In the genomic region with DNA sequence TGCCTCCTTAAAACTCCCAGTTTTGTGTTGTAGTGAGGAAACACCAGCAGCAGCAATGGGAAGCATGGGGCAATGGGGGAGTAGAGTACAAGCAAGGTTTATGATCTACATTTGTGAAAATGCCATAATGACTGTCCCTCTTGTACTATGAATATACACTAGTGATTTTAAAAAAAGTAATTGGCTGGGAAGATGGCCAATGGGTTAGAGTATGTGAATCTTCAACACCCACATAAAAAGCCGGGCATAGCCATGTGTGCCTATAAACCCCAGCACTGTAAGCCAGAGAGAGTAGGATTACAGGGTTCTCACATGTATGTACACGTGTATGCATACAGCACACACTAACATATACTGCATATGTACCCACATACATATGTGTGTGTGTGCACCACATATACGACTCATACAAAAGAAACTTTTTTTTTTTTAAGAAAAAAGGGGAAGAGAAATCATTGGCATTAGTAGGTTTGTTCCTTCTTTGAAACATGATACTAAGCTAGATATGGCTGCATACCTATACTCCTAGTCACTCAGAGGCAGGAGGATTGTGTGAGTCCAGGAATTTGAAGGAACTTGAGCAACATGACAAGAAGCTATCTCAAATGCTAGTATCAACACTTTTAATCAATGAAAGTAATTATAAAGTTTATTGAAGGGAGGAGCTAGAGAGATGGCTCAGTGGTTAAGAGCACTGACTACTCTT, we compare ENCODE assay signal across 34 mouse cellular contexts. TPM values are rescaled to one million over a fixed set of nuclear protein-coding genes. Genes with fewer than 3 reads are reported as not detected.
A peak's percentile ranks its signal among the peaks of the same experiment; 100 is the strongest.
DNase-seq lines count a peak whose midpoint lies in the region; ATAC-seq and TF ChIP-seq lines count a peak whose summit lies in the region.
"Had no signal": no experiment of that assay in that cellular context is flagged by ENCODE, and none has a peak within 500 bp of the region (broad histone marks: within the 10 kb centered on the region; RNA-seq: fewer than 3 reads in every experiment).

No protein-coding gene starts in this region.

- no peak overlapping the region for H3K27ac ChIP-seq in midbrain, embryonic 16.5 days (ENCODE audit: low read length)
- H3K27ac ChIP-seq: embryonic facial prominence, embryonic 10.5 days; embryonic facial prominence, embryonic 13.5 days; forebrain, embryonic 12.5 days; forebrain, embryonic 15.5 days; heart, adult 2 months; heart, embryonic 10.5 days; heart, embryonic 13.5 days; hindbrain, embryonic 12.5 days; hindbrain, embryonic 15.5 days had no signal

- H3K79me2 ChIP-seq in C2C12 (ENCODE audit: control insufficient read depth, insufficient read depth): no peaks in the 10 kb centered on the region
- H3K79me2 ChIP-seq in myocyte (ENCODE audit: control insufficient read depth, insufficient read depth): no peaks in the 10 kb centered on the region

- H3ac ChIP-seq in C2C12 (ENCODE audit: control insufficient read depth, insufficient read length, low read depth) (no peak overlapping the region), myocyte (ENCODE audit: control insufficient read depth, insufficient read length) (no peak overlapping the region)

- TF ChIP-seq CTCF in C2C12 (IDR thresholded peaks at IDR 0.05; ENCODE audit: control insufficient read depth, insufficient read depth, insufficient read length): no peak

- DNase-seq in 3T3-L1 (ENCODE audit: low read depth, low spot score): peak; percentile 73
- peak; percentile 37 for DNase-seq in NIH3T3 (ENCODE audit: low read depth)
- no peak for DNase-seq in ovary, adult 18-20 months (ENCODE audit: low spot score)
- no peak for DNase-seq in thymus, postnatal 4 days
- DNase-seq: adrenal gland, postnatal 10 days; adrenal gland, postnatal 36 days; cerebellum, adult 11 months; cerebellum, adult 2 months; cerebellum, postnatal 10 days; cerebellum, postnatal 36 days; embryo, embryonic 11 days; gastrocnemius, postnatal 25 days; heart, adult 2 months; heart, postnatal 14 days; heart, postnatal 4 days had no signal

- H3K4me2 ChIP-seq in myocyte (ENCODE audit: low read depth): no peak overlapping the region
- H3K4me2 ChIP-seq in midbrain, embryonic 16.5 days (ENCODE audit: low read length): no peak overlapping the region
- H3K4me2 ChIP-seq: embryonic facial prominence, embryonic 13.5 days; forebrain, embryonic 12.5 days; forebrain, embryonic 15.5 days; heart, embryonic 13.5 days; hindbrain, embryonic 12.5 days; hindbrain, embryonic 15.5 days had no signal

- TF ChIP-seq POLR2A in myocyte (IDR thresholded peaks at IDR 0.05; ENCODE audit: insufficient read length, low read depth): no peak

- H3K9me3 ChIP-seq in midbrain, embryonic 16.5 days (replicated peaks; ENCODE audit: control insufficient read depth, low read length, poor library complexity, severe bottlenecking): no peaks in the 10 kb centered on the region
- H3K9me3 ChIP-seq: embryonic facial prominence, embryonic 10.5 days; embryonic facial prominence, embryonic 13.5 days; forebrain, embryonic 12.5 days; forebrain, embryonic 15.5 days; heart, embryonic 10.5 days; heart, embryonic 13.5 days; hindbrain, embryonic 12.5 days; hindbrain, embryonic 15.5 days had no signal

- H3K36me3 ChIP-seq in C2C12 (ENCODE audit: control insufficient read depth, insufficient read depth): no peaks in the 10 kb centered on the region
- no peaks in the 10 kb centered on the region for H3K36me3 ChIP-seq in myocyte (ENCODE audit: control insufficient read depth, insufficient read depth)
- H3K36me3 ChIP-seq in midbrain, embryonic 16.5 days (ENCODE audit: control insufficient read depth, insufficient read depth, low read length): no peaks in the 10 kb centered on the region
- H3K36me3 ChIP-seq: embryonic facial prominence, embryonic 10.5 days; embryonic facial prominence, embryonic 13.5 days; forebrain, embryonic 12.5 days; forebrain, embryonic 15.5 days; heart, embryonic 10.5 days; heart, embryonic 13.5 days; hindbrain, embryonic 12.5 days; hindbrain, embryonic 15.5 days had no signal

- H3K27me3 ChIP-seq in C2C12 (ENCODE audit: control insufficient read depth, insufficient read depth, insufficient read length) (no peaks in the 10 kb centered on the region), myocyte (ENCODE audit: control insufficient read depth, insufficient read depth, insufficient read length) (no peaks in the 10 kb centered on the region)
- no peaks in the 10 kb centered on the region for H3K27me3 ChIP-seq in midbrain, embryonic 16.5 days (ENCODE audit: control insufficient read depth, insufficient read depth, low read depth, low read length)
- H3K27me3 ChIP-seq: embryonic facial prominence, embryonic 13.5 days; forebrain, embryonic 12.5 days; forebrain, embryonic 15.5 days; heart, embryonic 13.5 days; hindbrain, embryonic 12.5 days; hindbrain, embryonic 15.5 days; Patski had no signal

- H3K79me3 ChIP-seq in C2C12 (ENCODE audit: low read depth): no peaks in the 10 kb centered on the region

- H3K9ac ChIP-seq in midbrain, embryonic 16.5 days (ENCODE audit: low read depth, low read length): no peak overlapping the region
- H3K9ac ChIP-seq: embryonic facial prominence, embryonic 13.5 days; forebrain, embryonic 12.5 days; forebrain, embryonic 15.5 days; heart, embryonic 13.5 days; hindbrain, embryonic 12.5 days; hindbrain, embryonic 15.5 days had no signal

- H3K4me1 ChIP-seq in midbrain, embryonic 16.5 days (ENCODE audit: control insufficient read depth, insufficient read depth, low read length): no peaks in the 10 kb centered on the region
- H3K4me1 ChIP-seq: embryonic facial prominence, embryonic 10.5 days; embryonic facial prominence, embryonic 13.5 days; forebrain, embryonic 12.5 days; forebrain, embryonic 15.5 days; heart, embryonic 13.5 days; hindbrain, embryonic 12.5 days; hindbrain, embryonic 15.5 days had no signal

- H3K4me3 ChIP-seq in C2C12 (ENCODE audit: insufficient read depth, poor library complexity, severe bottlenecking): no peak overlapping the region
- no peak overlapping the region for H3K4me3 ChIP-seq in myocyte
- no peak overlapping the region for H3K4me3 ChIP-seq in midbrain, embryonic 16.5 days (ENCODE audit: low read depth, low read length)
- H3K4me3 ChIP-seq: embryonic facial prominence, embryonic 10.5 days; embryonic facial prominence, embryonic 13.5 days; erythroblast, embryonic 14.5 days; forebrain, embryonic 12.5 days; forebrain, embryonic 15.5 days; heart, adult 2 months; heart, embryonic 10.5 days; heart, embryonic 13.5 days; hindbrain, embryonic 12.5 days; hindbrain, embryonic 15.5 days had no signal

- 90% methylated on average over 3 of the region's 3 CpGs for WGBS in midbrain, embryonic 16.5 days

- no peak for ATAC-seq in midbrain, embryonic 16.5 days
- ATAC-seq: forebrain, embryonic 15.5 days; intestine, postnatal 0 days; Patski had no signal

TF ChIP-seq in C2C12, 6 proteins besides CTCF, POLR2A, EP300 and RAD21:
- TF ChIP-seq FOSL1 (IDR thresholded peaks at IDR 0.05; ENCODE audit: insufficient read depth, low read length, poor library complexity, severe bottlenecking) (no peak), MAX (IDR thresholded peaks at IDR 0.05) (no peak), CEBPB (IDR thresholded peaks at IDR 0.05; ENCODE audit: low read depth) (peak; percentile 71)

TF ChIP-seq in myocyte, 11 proteins besides CTCF, POLR2A, EP300 and RAD21:
- no peak for TF ChIP-seq MYOG (IDR thresholded peaks at IDR 0.05; ENCODE audit: control insufficient read depth in 1 of 3, insufficient read depth in 1 of 3, insufficient read length in 2 of 3, low read depth in 2 of 3)
- 0 out of 2 replicates have a peak, but pooled peaks have one; percentile 3 for TF ChIP-seq CEBPB (IDR thresholded peaks at IDR 0.05; ENCODE audit: insufficient read depth, poor library complexity, severe bottlenecking)
TF ChIP-seq in myocyte: peak in this region for 1.

RNA-seq across cellular contexts. Expression of a gene that starts 2.3 kb away (rescaled TPM):
- polyA plus RNA-seq in C2C12 (2012; fragmentation: generic; extraction: Trizol) (not detected), myocyte (2012; fragmentation: generic; extraction: Trizol) (not detected)
- polyA plus RNA-seq in midbrain, embryonic 16.5 days (2015; fragmentation: Nextera tagmentation; extraction: Ambion mirVana): not detected in 2 replicates
- polyA plus RNA-seq: cerebellum, adult 2 months; cortical plate, adult 2 months; embryonic facial prominence, embryonic 10.5 days; embryonic facial prominence, embryonic 13.5 days; erythroblast, embryonic 14.5 days; forebrain, embryonic 12.5 days; forebrain, embryonic 15.5 days; frontal cortex, adult 2 months; gonadal fat pad, adult 2 months; heart, adult 2 months; heart, embryonic 10.5 days; heart, embryonic 13.5 days; heart, embryonic 16.5 days; hindbrain, embryonic 12.5 days; hindbrain, embryonic 15.5 days; intestine, embryonic 14.5 days; intestine, postnatal 0 days; Patski had no signal

RNA-seq across cellular contexts. Expression of a gene that starts 19.9 kb away (rescaled TPM):
- polyA plus RNA-seq in C2C12 (2012; fragmentation: generic; extraction: Trizol) (not detected), myocyte (2012; fragmentation: generic; extraction: Trizol) (not detected)
- not detected in 2 replicates for polyA plus RNA-seq in midbrain, embryonic 16.5 days (2015; fragmentation: Nextera tagmentation; extraction: Ambion mirVana)
- polyA plus RNA-seq: cerebellum, adult 2 months; cortical plate, adult 2 months; embryonic facial prominence, embryonic 10.5 days; embryonic facial prominence, embryonic 13.5 days; erythroblast, embryonic 14.5 days; forebrain, embryonic 12.5 days; forebrain, embryonic 15.5 days; frontal cortex, adult 2 months; gonadal fat pad, adult 2 months; heart, adult 2 months; heart, embryonic 10.5 days; heart, embryonic 13.5 days; heart, embryonic 16.5 days; hindbrain, embryonic 12.5 days; hindbrain, embryonic 15.5 days had no signal

RNA-seq across cellular contexts. Expression of a gene that starts 34.3 kb away (rescaled TPM):
- polyA plus RNA-seq in C2C12 (2012; fragmentation: generic; extraction: Trizol) (0.14 TPM), myocyte (2012; fragmentation: generic; extraction: Trizol) (17.6 TPM)
- polyA plus RNA-seq in midbrain, embryonic 16.5 days (2015; fragmentation: Nextera tagmentation; extraction: Ambion mirVana): 46.2 and 47.0 TPM in 2 replicates

Comparison
In these comparisons a context has a peak if more than half of its experiments do, and no peak if none do; other contexts are left out.
1. DNase-seq: peak in 3T3-L1 (single experiment) and NIH3T3 (single experiment); none in ovary, adult 18-20 months (single experiment) and thymus, postnatal 4 days (single experiment).
2. RNA of a gene that starts 34.3 kb away (polyA plus RNA-seq): 46.2 to 47.0 TPM in midbrain, embryonic 16.5 days and 17.6 TPM in myocyte (single experiment); 0.14 TPM in C2C12 (single experiment); every median in the first group is over 10 times any median in the second.